Mouse (Mus musculus) kidney, embryonic 14.5 days (tissue): ENCODE results near the gene Xlr3c. TPM values are rescaled to one million over a fixed set of nuclear protein-coding genes. Genes with fewer than 3 reads are reported as not detected.
"Not testable (repeated sequence)": the region's sequence is repeated elsewhere in the genome, so short reads cannot be mapped to it uniquely, and the experiment has no call there.

ENCODE experiments used
- ATAC-seq: fragments of 200-750 bp; cut with Nextera tagmentation; 2 replicates; pipeline ENCODE4 v1.8.0; 2017; ENCODE audit warnings: moderate number of reproducible peaks, mild to moderate bottlenecking, moderate TSS enrichment, moderate library complexity; ENCODE audit not compliant: low FRiP score, low TSS enrichment
- H3K27ac ChIP-seq: fragments of 300-500 bp; sonication (generic); 2 replicates; pipeline ENCODE4 v1.5.1; 2014; ENCODE audit warnings: low read depth, mild to moderate bottlenecking, low read length, moderate library complexity, mixed read lengths
- H3K27me3 ChIP-seq: fragments of 300-500 bp; sonication (generic); 2 replicates; pipeline ENCODE4 v1.6.1; 2014; ENCODE audit warnings: mild to moderate bottlenecking, low read length; ENCODE audit not compliant: control insufficient read depth, insufficient read depth
- H3K36me3 ChIP-seq: fragments of 300-500 bp; sonication (generic); 2 replicates; pipeline ENCODE4 v1.6.1; 2014; ENCODE audit warnings: low read length, mixed read lengths; ENCODE audit not compliant: control insufficient read depth, insufficient read depth
- H3K4me1 ChIP-seq: fragments of 300-500 bp; sonication (generic); 2 replicates; pipeline ENCODE4 v1.6.1; 2014; ENCODE audit warnings: low read length, mixed read lengths; ENCODE audit not compliant: control insufficient read depth, insufficient read depth
- H3K4me2 ChIP-seq: fragments of 300-500 bp; sonication (generic); replicated peaks from 2 replicates; pipeline ENCODE4 v1.6.1; 2014; ENCODE audit warnings: low read depth, mild to moderate bottlenecking, low read length
- H3K4me3 ChIP-seq: fragments of 300-500 bp; sonication (generic); 2 replicates; pipeline ENCODE4 v1.5.1; 2014; ENCODE audit warnings: mild to moderate bottlenecking, low read length
- H3K9ac ChIP-seq: fragments of 300-500 bp; sonication (generic); 2 replicates; pipeline ENCODE4 v1.6.1; 2014; ENCODE audit warnings: low read depth, mild to moderate bottlenecking, low read length, moderate library complexity
- H3K9me3 ChIP-seq: fragments of 300-500 bp; sonication (generic); 2 replicates; pipeline ENCODE4 v1.6.1; 2016; ENCODE audit warnings: low read length; ENCODE audit not compliant: control insufficient read depth
- WGBS: fragments of 180-500 bp; shearing (Covaris S2); extraction: QIAGEN DNeasy Blood & Tissue Kit; methylation state at CpG from one replicate; pipeline ENCODE4 v1.1.7; 2014; 5-methylcytosine and 5-hydroxymethylcytosine counted together
- polyA plus RNA-seq: library from polyadenylated mRNA; unstranded; fragments of >200 nt; fragmentation: Nextera tagmentation; extraction: Ambion mirVana; gene quantifications from 2 replicates; pipeline ENCODE4 v1.2.1, GENCODE M21; 2014

Gene Xlr3c
- polyA plus RNA-seq, 1 experiment from 2014 or later = not detected

- no peak overlapping the region for H3K27ac ChIP-seq
- no peaks in the 10 kb centered on the region for H3K9me3 ChIP-seq
- WGBS = 73% methylated on average over 1 of the region's 1 CpGs
- no peak overlapping the region for H3K4me2 ChIP-seq
- no peaks in the 10 kb centered on the region for H3K36me3 ChIP-seq
- no peak for ATAC-seq
- H3K4me1 ChIP-seq = no peaks in the 10 kb centered on the region
- no peak overlapping the region for H3K4me3 ChIP-seq
- no peak overlapping the region for H3K9ac ChIP-seq
- peaks cover 4% of the 10 kb centered on the region; the same call in 1 of the 2 replicates for H3K27me3 ChIP-seq
Measured at GRCm38 (mm10) chrX:73225365-73225764, 39.8 kb downstream of the Xlr3c start.

GRCm38 (mm10) chrX:73213819-73214564 is 51.2 kb downstream of the Xlr3c start, which contains the start of gene Xlr4b:
TSS of gene Xlr4b (plus strand) at chrX:73214333.
- not testable (repeated sequence) for H3K4me3 ChIP-seq, H3K9ac ChIP-seq, H3K9me3 ChIP-seq, H3K4me1 ChIP-seq, H3K27me3 ChIP-seq, H3K27ac ChIP-seq, H3K36me3 ChIP-seq, ATAC-seq, H3K4me2 ChIP-seq
- WGBS = 74% methylated on average over 13 of the region's 19 CpGs

Other genes with a start within 250 kb of the Xlr3c start
- not detected in 2 replicates for gene Pnma5, start 228.3 kb downstream of the Xlr3c start, polyA plus RNA-seq
- gene Pnma3, start 200.6 kb downstream of the Xlr3c start, polyA plus RNA-seq = 0.12 TPM in 1 of 2 replicates, not detected in the other
- gene Xlr4a, start 182.9 kb downstream of the Xlr3c start, polyA plus RNA-seq = 0.46 TPM in 1 of 2 replicates, not detected in the other
- 0.51 and 1.4 TPM in 2 replicates for gene Xlr3a, start 168.3 kb downstream of the Xlr3c start, polyA plus RNA-seq
- not detected in 2 replicates for gene Gm14685, start 148.3 kb downstream of the Xlr3c start, polyA plus RNA-seq
- not detected in 2 replicates for gene Xlr5b, start 116.6 kb downstream of the Xlr3c start, polyA plus RNA-seq
- gene DXBay18, start 115.9 kb downstream of the Xlr3c start, polyA plus RNA-seq = not detected in 2 replicates
- gene Spin2d, start 88.4 kb downstream of the Xlr3c start, polyA plus RNA-seq = not detected in 2 replicates
- gene Xlr3b, start 73.2 kb downstream of the Xlr3c start, polyA plus RNA-seq = 6.0 and 8.6 TPM in 2 replicates
- 0.50 TPM in 1 of 2 replicates, not detected in the other for gene Xlr4b, start 51.1 kb downstream of the Xlr3c start, polyA plus RNA-seq
- 9.1 and 9.9 TPM in 2 replicates for gene F8a, start 37.1 kb downstream of the Xlr3c start, polyA plus RNA-seq
- gene Xlr4c, start 22.3 kb downstream of the Xlr3c start, polyA plus RNA-seq = not detected in 2 replicates
- gene Xlr5a, start 27.6 kb upstream of the Xlr3c start, polyA plus RNA-seq = 0.31 TPM in 1 of 2 replicates, not detected in the other
- gene Xlr5c, start 27.6 kb upstream of the Xlr3c start, polyA plus RNA-seq = not detected in 2 replicates
- not detected in 2 replicates for gene Gm45015, start 71.5 kb upstream of the Xlr3c start, polyA plus RNA-seq
- gene Zfp275, start 77.2 kb upstream of the Xlr3c start, polyA plus RNA-seq = 11.1 and 17.1 TPM in 2 replicates
- gene Gm18336, start 133.3 kb upstream of the Xlr3c start, polyA plus RNA-seq = not detected in 2 replicates
- not detected in 2 replicates for gene Zfp92, start 145.7 kb upstream of the Xlr3c start, polyA plus RNA-seq
- not detected in 2 replicates for gene Trex2, start 170.0 kb upstream of the Xlr3c start, polyA plus RNA-seq
- gene Haus7, start 193.7 kb upstream of the Xlr3c start, polyA plus RNA-seq = 61.2 and 62.3 TPM in 2 replicates
- 62.5 and 84.0 TPM in 2 replicates for gene Bgn, start 218.2 kb upstream of the Xlr3c start, polyA plus RNA-seq
- gene Atp2b3, start 237.7 kb upstream of the Xlr3c start, polyA plus RNA-seq = 0.29 and 0.42 TPM in 2 replicates